Mouse (Mus musculus): ENCODE measurements around the gene Dync1li1.

DNA sequence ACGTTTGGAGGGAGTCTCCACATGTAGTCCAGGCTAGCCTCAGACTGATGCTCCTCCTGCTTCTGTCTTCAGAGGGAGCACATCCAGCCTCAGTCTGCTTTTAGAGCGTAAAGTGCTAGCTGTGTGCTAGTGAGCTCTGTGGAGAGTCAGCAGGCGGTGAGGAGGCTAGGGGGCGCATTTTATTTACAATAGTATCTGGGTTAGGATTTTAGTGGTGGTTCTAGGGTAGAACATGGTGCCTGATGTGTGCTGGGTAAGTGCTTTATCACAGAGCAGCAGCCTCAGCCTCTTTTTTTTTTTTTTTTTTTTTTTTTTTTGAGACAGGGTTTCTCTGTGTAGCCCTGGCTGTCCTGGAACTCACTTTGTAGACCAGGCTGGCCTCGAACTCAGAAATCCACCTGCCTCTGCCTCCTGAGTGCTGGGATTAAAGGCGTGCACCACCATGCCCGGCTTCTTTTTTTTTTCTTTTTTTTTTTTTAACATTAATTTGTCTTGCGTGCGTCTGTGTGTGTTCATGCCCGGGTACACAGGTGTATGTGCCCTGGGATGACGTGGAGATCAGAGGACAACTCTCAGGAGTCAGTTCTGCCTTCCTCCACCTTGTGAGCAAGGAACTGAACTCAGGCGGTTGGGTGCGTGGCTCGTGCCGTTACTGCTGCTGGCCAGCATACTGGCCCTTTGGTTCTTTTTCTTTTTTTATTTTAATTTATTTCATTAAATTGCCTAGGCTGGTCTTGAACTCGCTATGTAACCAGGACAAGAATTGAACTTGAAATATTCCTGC is 11.5 kb downstream of the Dync1li1 start:
- TF ChIP-seq CTCF (IDR thresholded peaks at IDR 0.05; ENCODE audit: insufficient read depth, low read length) (no peak), POLR2A (IDR thresholded peaks at IDR 0.05; ENCODE audit: borderline replicate concordance, extremely low read depth, low read depth, low read length) (no peak)

Measured in lung, adult 2 months (tissue).